Mouse (Mus musculus): ENCODE data around the gene Itga9. TPM values are rescaled to one million over a fixed set of nuclear protein-coding genes. Genes with fewer than 3 reads are reported as not detected.

Gene Itga9
- total RNA-seq, 1 experiment from 2014 or later = 81.0 TPM

DNA sequence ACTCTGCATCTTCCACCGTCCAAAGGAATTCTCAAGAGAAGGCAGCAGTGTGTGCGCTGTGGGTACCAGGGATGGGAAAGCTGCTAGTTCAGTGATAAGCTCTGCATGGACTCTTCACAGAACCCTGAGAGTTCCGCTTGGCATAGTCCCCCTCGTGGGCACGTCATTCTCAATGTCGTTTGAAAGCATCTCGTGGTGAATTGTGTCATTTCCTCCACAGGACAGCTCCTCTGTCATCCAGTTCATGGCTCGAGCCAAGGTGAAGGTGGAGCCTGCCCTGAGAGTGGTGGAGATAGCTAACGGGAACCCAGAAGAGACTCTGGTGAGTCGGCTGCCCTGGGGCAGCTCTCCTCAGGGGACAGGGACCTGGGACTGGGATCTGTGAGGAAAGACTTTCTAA, 270.4 kb downstream of the Itga9 start:
- DNase-seq = peak; percentile 26

DNA sequence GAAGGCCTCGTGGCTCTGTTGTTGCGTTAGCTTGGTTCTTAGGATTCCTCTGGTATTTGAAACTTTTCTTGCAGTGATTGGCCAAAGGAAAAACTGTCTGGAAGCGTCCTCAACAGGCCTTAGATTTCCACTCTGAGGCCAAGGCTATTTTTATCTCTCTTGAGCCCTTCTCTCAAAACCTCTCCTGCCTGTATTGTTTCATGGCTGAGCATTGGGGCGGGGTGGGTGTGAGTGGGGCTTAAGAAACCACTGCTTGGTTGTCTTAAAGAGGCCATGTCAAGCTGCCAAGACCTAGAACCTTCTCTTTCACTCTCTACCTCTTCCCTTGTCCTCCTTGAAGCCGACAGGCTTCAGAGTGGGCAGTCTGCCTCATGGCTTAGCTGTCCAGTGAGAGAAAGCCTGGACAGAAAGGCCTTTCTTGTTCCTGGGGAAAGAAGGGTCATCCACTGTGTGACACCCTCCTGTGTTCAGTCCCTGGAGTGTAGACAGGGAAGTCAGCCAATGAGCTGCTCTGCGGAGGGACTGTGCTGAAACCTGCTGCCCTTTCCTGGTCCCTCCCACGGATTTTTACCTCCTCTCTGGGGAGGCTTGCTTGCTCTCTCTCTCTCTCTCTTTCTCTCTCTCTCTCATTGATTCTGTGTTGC, 271.0 kb downstream of the Itga9 start:
- no peak for DNase-seq

DNA sequence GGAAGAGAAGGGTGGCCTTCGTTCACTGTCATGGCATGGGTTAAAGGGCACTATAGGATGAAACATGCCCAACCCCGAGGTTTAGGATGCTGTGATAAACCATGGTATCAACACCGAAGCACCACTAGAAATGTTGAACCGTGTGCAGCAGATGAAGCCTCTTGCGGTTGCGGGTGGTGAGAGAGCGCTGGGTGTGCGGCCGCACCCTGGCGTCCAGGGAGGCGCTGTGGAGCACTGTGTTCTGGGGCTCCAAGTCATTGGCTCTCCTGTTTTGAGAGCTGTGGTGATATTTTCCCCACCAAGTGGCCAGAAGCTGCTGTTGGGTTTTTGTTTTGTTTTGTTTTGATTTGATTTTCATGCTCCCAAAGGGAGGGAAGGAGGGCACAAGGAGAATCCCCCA, 272.1 kb downstream of the Itga9 start:
- DNase-seq = no peak

DNA sequence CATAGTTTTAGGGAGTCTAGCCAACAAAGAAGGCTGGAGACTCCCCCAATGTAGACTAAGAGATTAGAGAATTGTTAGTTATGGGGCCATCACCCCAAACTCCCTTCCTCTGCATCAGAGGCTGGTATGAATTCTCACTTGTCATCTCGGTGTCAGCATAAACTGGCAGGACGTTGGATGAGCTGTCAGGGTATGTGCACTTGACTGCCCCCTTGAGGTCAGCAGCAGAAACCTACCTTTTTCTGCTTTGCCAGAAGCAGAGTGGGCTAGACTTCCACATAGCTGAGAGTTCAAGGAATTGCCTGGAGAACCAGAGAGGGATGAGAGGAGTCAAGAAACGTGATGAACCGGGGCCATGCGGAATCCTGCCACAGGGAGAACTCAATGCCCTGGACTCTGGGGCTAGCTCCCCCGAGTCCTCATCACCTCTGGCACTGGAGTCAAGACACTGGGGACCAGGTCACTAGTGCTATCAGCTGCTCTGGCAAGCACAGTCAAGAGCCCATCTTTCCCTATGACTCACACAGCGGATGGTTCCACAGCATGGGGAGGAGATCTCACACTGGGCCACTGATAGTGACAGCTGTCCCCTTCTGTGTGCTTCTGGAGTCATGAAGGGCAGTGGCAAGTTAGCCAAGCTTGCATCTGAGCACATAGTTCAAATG, 274.9 kb downstream of the Itga9 start:
- no peak for DNase-seq

GRCm38 (mm10) chr9:118881946-118882284, 275.4 kb downstream of the Itga9 start:
- no peak for DNase-seq

GRCm38 (mm10) chr9:118883150-118883549, 276.7 kb downstream of the Itga9 start:
- no peak for DNase-seq

GRCm38 (mm10) chr9:118885785-118886184, 279.3 kb downstream of the Itga9 start:
- DNase-seq = no peak

GRCm38 (mm10) chr9:118887201-118887600, 280.7 kb downstream of the Itga9 start:
- DNase-seq = no peak

DNA sequence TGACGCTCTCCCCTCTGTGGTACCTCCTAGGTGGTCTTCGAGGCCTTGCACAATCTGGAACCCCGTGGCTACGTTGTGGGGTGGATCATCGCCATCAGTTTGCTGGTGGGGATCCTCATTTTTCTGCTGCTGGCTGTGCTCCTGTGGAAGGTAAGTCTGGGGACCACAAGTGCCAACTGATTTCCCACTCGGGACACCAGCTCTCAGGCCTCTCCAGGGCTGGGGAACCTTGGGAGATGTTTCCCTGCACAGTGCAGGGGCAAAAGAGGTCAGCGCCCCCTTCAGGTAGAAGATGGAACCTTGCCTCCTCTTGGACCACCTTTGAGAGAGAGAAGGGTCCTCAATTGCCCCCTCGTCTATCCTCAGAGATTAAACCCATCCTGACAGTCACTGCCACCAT, 281.2 kb downstream of the Itga9 start:
- no peak for DNase-seq

DNA sequence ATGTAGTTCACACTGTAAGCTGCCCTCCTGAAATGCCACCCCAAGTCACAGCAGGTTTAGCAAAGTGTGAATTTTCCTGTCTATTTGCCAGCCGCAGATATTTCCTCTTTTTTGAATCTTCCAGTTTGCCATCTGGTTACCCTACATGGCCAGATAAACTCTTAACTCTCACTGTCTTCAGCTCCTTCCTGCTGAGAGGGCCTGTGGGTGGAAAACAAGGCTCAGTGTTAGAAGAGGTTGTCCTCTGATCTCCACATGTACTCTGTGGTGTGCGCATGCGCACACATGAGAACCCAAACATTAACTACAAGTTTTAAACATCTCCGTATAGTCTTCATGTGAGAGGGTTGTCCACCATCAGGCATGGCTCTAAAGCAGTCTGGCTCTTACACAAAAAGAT, 283.7 kb downstream of the Itga9 start:
- DNase-seq = no peak

GRCm38 (mm10) chr9:118890645-118891044, 284.2 kb downstream of the Itga9 start:
- DNase-seq = no peak

DNA sequence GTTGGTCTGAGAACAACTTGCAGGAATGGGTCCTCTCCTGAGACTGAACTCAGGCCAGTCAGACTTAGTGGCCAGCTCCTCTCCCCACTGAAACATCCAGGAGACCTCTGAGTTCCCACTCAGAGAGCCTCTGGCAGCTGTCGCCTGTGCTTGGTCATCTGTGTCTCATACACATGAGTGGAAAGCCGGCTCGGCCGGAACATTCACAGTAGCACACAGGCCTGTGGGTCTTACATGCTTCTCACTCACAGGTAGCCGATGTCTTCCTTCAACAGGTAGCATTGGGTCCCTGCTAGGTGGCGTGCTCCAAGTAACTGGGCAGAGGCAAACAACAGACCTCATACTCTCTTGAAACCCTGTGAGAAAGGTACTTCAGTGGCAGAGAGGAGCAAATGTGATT, 284.6 kb downstream of the Itga9 start:
- DNase-seq = no peak

DNA sequence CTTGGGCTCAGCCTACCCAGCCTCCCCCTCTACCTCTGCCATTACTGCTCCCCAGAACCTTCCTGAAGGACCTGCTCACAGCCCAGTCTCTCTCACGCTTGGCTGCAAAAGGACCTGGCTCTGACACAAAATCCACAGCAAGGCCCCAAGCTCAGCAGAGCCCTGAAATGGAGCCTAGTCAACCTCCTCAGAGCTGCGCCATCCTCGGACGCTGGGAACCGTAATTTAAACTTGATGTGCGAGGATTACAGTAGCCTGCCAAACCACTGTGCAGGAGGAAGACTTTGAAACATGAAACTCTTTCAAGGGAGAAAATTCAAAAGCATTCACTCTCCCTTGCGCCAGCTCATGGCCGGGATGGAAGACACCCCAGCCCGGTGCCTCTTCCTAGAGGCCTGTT, 285.1 kb downstream of the Itga9 start:
- DNase-seq = no peak

GRCm38 (mm10) chr9:118895101-118895500, 288.6 kb downstream of the Itga9 start:
- DNase-seq = no peak

- no peak for DNase-seq
Observed at GRCm38 (mm10) chr9:118900677-118901076, 294.2 kb downstream of the Itga9 start.

DNA sequence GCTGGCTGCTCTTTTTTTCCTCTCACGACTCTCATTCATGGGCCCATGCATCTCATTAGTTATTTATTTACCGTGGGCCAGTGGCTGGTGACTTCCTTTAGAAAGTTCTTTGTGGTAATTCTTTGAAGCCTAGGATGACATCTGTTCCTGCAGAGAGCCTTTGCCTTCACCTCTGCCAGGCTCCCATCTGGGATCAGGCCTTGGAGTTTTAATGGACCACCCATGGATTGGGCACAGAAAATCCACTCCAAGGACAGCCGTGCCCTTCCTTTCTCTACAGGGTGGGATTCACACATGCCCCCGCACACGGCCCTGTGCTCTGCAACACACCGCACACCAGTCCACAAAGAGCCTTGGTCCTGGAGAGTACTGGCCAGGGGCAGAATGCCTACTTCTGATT, 295.4 kb downstream of the Itga9 start:
- no peak for DNase-seq

- DNase-seq = peak; percentile 77
Observed at GRCm38 (mm10) chr9:118907934-118908620, 301.6 kb downstream of the Itga9 start.

DNA sequence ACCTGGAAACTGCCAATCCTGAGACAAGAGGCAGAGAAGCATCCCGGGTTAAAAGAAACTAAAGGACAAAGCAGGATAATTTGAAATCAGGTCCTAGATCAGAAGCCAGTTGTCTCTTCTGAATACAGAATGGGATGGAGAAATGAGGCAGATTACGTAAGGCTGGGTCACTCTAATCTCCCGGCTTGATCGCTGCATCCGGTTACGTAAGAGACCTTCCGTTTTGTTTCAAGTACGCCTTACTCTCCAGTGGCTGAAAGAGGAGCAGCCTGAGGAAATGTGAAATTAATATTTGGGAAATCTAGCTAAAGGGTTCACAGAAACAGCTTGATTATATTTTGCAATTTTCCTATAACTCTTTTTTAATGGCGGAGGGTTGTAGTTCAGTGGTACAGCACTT, 306.6 kb downstream of the Itga9 start:
- DNase-seq = no peak

- DNase-seq = no peak
Observed at GRCm38 (mm10) chr9:118913613-118914012, 307.1 kb downstream of the Itga9 start.

DNA sequence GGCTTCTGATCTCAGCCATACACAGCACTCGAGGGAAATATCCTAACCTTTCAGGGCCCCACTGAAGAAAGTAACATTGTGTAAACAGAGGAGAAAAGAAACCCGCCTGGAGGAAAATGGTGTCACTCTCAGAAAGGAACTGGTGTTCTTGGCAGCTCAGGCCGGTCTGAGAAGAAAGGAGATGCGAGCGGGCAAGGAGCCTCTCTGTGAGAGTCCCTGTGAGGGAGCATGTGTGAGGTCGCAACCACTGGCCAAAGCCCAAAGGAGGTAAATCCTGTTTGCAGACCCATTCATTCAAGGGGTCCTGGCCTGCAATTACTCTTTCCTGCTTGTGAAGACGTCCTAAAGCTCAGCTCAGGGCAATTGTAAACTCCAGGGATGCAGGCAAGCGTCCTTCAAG, 308.1 kb downstream of the Itga9 start:
- DNase-seq = no peak

GRCm38 (mm10) chr9:118915290-118915689, 308.8 kb downstream of the Itga9 start:
- peak; percentile 31 for DNase-seq

GRCm38 (mm10) chr9:118919672-118920186, 313.2 kb downstream of the Itga9 start:
- no peak for DNase-seq

DNA sequence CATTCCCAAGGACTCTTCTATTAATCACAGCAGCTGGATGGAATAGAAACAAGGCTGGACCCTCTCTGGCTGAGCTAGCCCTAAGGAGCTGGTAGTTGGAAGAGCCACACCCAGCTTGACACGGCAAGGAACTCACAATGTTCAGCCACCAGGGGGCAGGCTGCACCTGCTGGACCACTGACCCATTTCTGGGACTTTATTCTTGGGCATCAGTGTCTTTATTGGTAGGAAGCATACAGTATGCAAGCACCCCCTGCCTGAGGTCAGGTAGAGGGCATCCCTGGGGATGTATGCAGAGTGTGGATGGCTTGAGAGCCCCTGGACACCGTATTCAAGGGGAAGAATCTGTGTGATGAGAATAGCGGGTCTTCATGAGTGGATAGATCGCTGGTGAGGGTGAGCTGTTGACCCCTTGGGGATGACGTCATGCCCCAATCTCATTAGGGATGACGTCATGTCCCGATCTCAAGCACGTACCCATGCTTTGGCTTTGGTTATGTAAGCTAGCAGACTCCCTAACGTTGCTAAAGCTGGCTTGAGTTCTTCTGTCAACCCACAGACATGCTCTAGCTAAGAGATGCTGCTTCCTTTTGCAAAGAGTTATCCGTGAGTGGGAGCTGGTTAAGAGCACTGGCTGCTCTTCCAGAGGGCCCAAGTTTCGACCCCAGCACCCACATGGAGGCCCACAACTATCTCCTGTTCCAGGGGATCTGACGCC, 314.5 kb downstream of the Itga9 start:
- DNase-seq = peak; percentile 84

Data from adrenal gland, postnatal 25 days (tissue).